ENCODE assay signal across 9 mouse cellular contexts in genomic region chr7:96644205-96644531, GRCm38 (mm10).
DNase-seq lines count a peak whose midpoint lies in the region; ATAC-seq and TF ChIP-seq lines count a peak whose summit lies in the region.
"Had no signal": no experiment of that assay in that cellular context is flagged by ENCODE, and none has a peak within 500 bp of the region (broad histone marks: within the 10 kb centered on the region; RNA-seq: fewer than 3 reads in every experiment).

No protein-coding gene starts in this region.

- peaks cover 45% of the 10 kb centered on the region for H3K4me1 ChIP-seq in heart, embryonic 10.5 days
- no peaks in the 10 kb centered on the region for H3K4me1 ChIP-seq in heart, adult 2 months (ENCODE audit: control insufficient read depth, insufficient read depth, low read length)
- H3K4me1 ChIP-seq in neural tube, embryonic 11.5 days (ENCODE audit: control insufficient read depth, insufficient read depth, low read length), result peaks cover 18% of the 10 kb centered on the region
- H3K4me1 ChIP-seq in limb, embryonic 13.5 days, result peaks cover 63% of the 10 kb centered on the region

- peak; percentile 77 for ATAC-seq in neural tube, embryonic 11.5 days (ENCODE audit: insufficient read depth, low FRiP score, low TSS enrichment)
- ATAC-seq in limb, embryonic 13.5 days (ENCODE audit: low FRiP score, low read depth), result peak; percentile 43; the same call in 1 of the 2 replicates

- no peak overlapping the region for H3K9ac ChIP-seq in heart, adult 2 months (ENCODE audit: low read depth, low read length)
- H3K9ac ChIP-seq in neural tube, embryonic 11.5 days (ENCODE audit: low read length), result peak overlapping the region; percentile 7; the same call in 1 of the 2 replicates
- peak overlapping the region; percentile 53; the same call in 1 of the 2 replicates for H3K9ac ChIP-seq in limb, embryonic 13.5 days

- intact Hi-C loops in heart, adult 2 months (cut with DNase I), result no loop called here
- intact Hi-C loops in left cerebral cortex, postnatal 4 days (cut with DNase I), result no loop called here

- peak overlapping the region; percentile 13; the same call in 1 of the 2 replicates for H3K27ac ChIP-seq in heart, embryonic 10.5 days
- no peak overlapping the region for H3K27ac ChIP-seq in heart, adult 2 months
- H3K27ac ChIP-seq in neural tube, embryonic 11.5 days (ENCODE audit: low read depth, low read length), result no peak overlapping the region
- H3K27ac ChIP-seq in limb, embryonic 13.5 days, result no peak overlapping the region; the same call in 1 of the 2 replicates

- no peak for TF ChIP-seq EP300 in heart, adult 2 months (IDR thresholded peaks at IDR 0.05; ENCODE audit: insufficient read depth, low read depth, low read length)

- peaks cover 83% of the 10 kb centered on the region for H3K27me3 ChIP-seq in heart, embryonic 10.5 days (ENCODE audit: insufficient read depth, poor library complexity, severe bottlenecking)
- H3K27me3 ChIP-seq in heart, adult 2 months (ENCODE audit: control insufficient read depth, insufficient read depth, low read length), result peaks cover 3% of the 10 kb centered on the region
- H3K27me3 ChIP-seq in neural tube, embryonic 11.5 days (ENCODE audit: control insufficient read depth, insufficient read depth, low read length), result no peaks in the 10 kb centered on the region
- peaks cover 27% of the 10 kb centered on the region; the same call in 1 of the 2 replicates for H3K27me3 ChIP-seq in limb, embryonic 13.5 days

- H3K36me3 ChIP-seq in heart, embryonic 10.5 days, result no peaks in the 10 kb centered on the region
- no peaks in the 10 kb centered on the region for H3K36me3 ChIP-seq in heart, adult 2 months (ENCODE audit: control insufficient read depth, insufficient read depth, low read length)
- H3K36me3 ChIP-seq in neural tube, embryonic 11.5 days (ENCODE audit: control insufficient read depth, insufficient read depth, low read length), result no peaks in the 10 kb centered on the region
- H3K36me3 ChIP-seq in limb, embryonic 13.5 days, result no peaks in the 10 kb centered on the region

- peak overlapping the region; percentile 58 for H3K4me2 ChIP-seq in neural tube, embryonic 11.5 days (ENCODE audit: low read depth)
- peak overlapping the region; percentile 75 for H3K4me2 ChIP-seq in limb, embryonic 13.5 days (replicated peaks)

- no peak for TF ChIP-seq POLR2A in heart, adult 2 months (IDR thresholded peaks at IDR 0.05; ENCODE audit: insufficient read depth, low read depth, low read length)

- peak overlapping the region; percentile 55 for H3K4me3 ChIP-seq in heart, embryonic 10.5 days
- no peak overlapping the region for H3K4me3 ChIP-seq in heart, adult 2 months
- peak overlapping the region; percentile 31 for H3K4me3 ChIP-seq in neural tube, embryonic 11.5 days (ENCODE audit: low read depth, low read length)
- peak overlapping the region; percentile 47 for H3K4me3 ChIP-seq in limb, embryonic 13.5 days

- no peak for TF ChIP-seq CTCF in heart, adult 2 months (IDR thresholded peaks at IDR 0.05)

- no peaks in the 10 kb centered on the region for H3K79me2 ChIP-seq in heart, adult 2 months (replicated peaks; ENCODE audit: control insufficient read depth, insufficient read depth, low read length)

- 20% methylated on average over 7 of the region's 7 CpGs for WGBS in heart, embryonic 10.5 days
- WGBS in heart, adult 2 months, result 27% methylated on average over 7 of the region's 7 CpGs
- 4% methylated on average over 7 of the region's 7 CpGs for WGBS in neural tube, embryonic 11.5 days
- WGBS in limb, embryonic 13.5 days, result 10% methylated on average over 7 of the region's 7 CpGs

- DNase-seq in heart, embryonic 10.5 days (ENCODE audit: low spot score), result no peak
- no peak for DNase-seq in heart, adult 2 months
- DNase-seq in neural tube, embryonic 11.5 days (ENCODE audit: low spot score), result no peak
- DNase-seq in neural tube, embryonic 10.5 days (ENCODE audit: extremely low spot score, low spot score), result no peak
- no peak for DNase-seq in embryo, embryonic 11 days
- no peak for DNase-seq in left cerebral cortex, postnatal 4 days
- no peak for DNase-seq in left cerebral cortex, adult 11 months (ENCODE audit: low spot score)
- DNase-seq: cerebellum, adult 11-12 months had no signal

- no peaks in the 10 kb centered on the region for H3K9me3 ChIP-seq in heart, embryonic 10.5 days
- no peaks in the 10 kb centered on the region for H3K9me3 ChIP-seq in neural tube, embryonic 11.5 days (ENCODE audit: control insufficient read depth, low read length)
- H3K9me3 ChIP-seq in limb, embryonic 13.5 days, result no peaks in the 10 kb centered on the region
